Mouse (Mus musculus) right cerebral cortex, postnatal 36 days (tissue): ENCODE results near the gene Cenpj.

Experiments
- DNase-seq, 2 experiments: peaks; one replicate each; pipeline ENCODE4 v3.0.0; 2022; ENCODE audit warnings: low spot score in 2 of 2, mixed read lengths in 1 of 2

Cenpj gene

GRCm38 (mm10) chr14:56545491-56545890 is 29.7 kb downstream of the Cenpj start:
- DNase-seq: no peak

GRCm38 (mm10) chr14:56544946-56545345 is 30.3 kb downstream of the Cenpj start:
- DNase-seq: no peak

- no peak for DNase-seq
Measured at GRCm38 (mm10) chr14:56530788-56531187, 44.4 kb downstream of the Cenpj start.

- DNase-seq: no peak
Measured at GRCm38 (mm10) chr14:56514775-56515174, 60.5 kb downstream of the Cenpj start.

- no peak for DNase-seq
Measured at GRCm38 (mm10) chr14:56512084-56512483, 63.1 kb downstream of the Cenpj start.

- DNase-seq: no peak
Measured at GRCm38 (mm10) chr14:56506743-56507142, 68.5 kb downstream of the Cenpj start.

GRCm38 (mm10) chr14:56502407-56502806 is 72.8 kb downstream of the Cenpj start:
- DNase-seq: no peak

- no peak for DNase-seq
Measured at GRCm38 (mm10) chr14:56489806-56490205, 85.4 kb downstream of the Cenpj start.
